Comparison of ENCODE assay signal across 9 mouse cellular contexts in genomic region chr5:16199816-16200215, GRCm38 (mm10).
A peak's percentile ranks its signal among the peaks of the same experiment; 100 is the strongest.
DNase-seq lines count a peak whose midpoint lies in the region; ATAC-seq and TF ChIP-seq lines count a peak whose summit lies in the region.
"Had no signal": no experiment of that assay in that cellular context is flagged by ENCODE, and none has a peak within 500 bp of the region (broad histone marks: within the 10 kb centered on the region; RNA-seq: fewer than 3 reads in every experiment).

No protein-coding gene starts in this region.

- H3K9ac ChIP-seq in embryonic facial prominence, embryonic 11.5 days (replicated peaks; ENCODE audit: low read length), result no peak overlapping the region
- H3K9ac ChIP-seq in forebrain, embryonic 14.5 days (ENCODE audit: low read length), result no peak overlapping the region
- H3K9ac ChIP-seq: liver, embryonic 13.5 days had no signal

- no peak for ATAC-seq in embryonic facial prominence, embryonic 11.5 days (replicated peaks; ENCODE audit: insufficient number of reproducible peaks, low FRiP score, low TSS enrichment, low read depth)
- peak; percentile 84 for ATAC-seq in forebrain, embryonic 14.5 days

- no peaks in the 10 kb centered on the region for H3K36me3 ChIP-seq in embryonic facial prominence, embryonic 11.5 days (replicated peaks; ENCODE audit: control insufficient read depth, insufficient read depth, low read depth, low read length)
- H3K36me3 ChIP-seq in embryonic facial prominence, embryonic 10.5 days (replicated peaks), result no peaks in the 10 kb centered on the region
- no peaks in the 10 kb centered on the region for H3K36me3 ChIP-seq in forebrain, embryonic 14.5 days (ENCODE audit: control insufficient read depth, insufficient read depth, low read length)
- H3K36me3 ChIP-seq: liver, embryonic 13.5 days had no signal

- intact Hi-C loops in heart, postnatal 25 days (cut with DNase I), result loop anchor here (10.0 kb wide), 1 partner anchor 365 kb away; no protein-coding TSS in a partner anchor

- TF ChIP-seq CTCF in lung, adult 2 months (IDR thresholded peaks at IDR 0.05; ENCODE audit: insufficient read depth, low read length), result no peak

- H3K9me3 ChIP-seq in embryonic facial prominence, embryonic 11.5 days (replicated peaks; ENCODE audit: control insufficient read depth, low read length), result no peaks in the 10 kb centered on the region
- no peaks in the 10 kb centered on the region for H3K9me3 ChIP-seq in embryonic facial prominence, embryonic 10.5 days
- H3K9me3 ChIP-seq in forebrain, embryonic 14.5 days (replicated peaks; ENCODE audit: control insufficient read depth, low read length), result no peaks in the 10 kb centered on the region
- H3K9me3 ChIP-seq: liver, embryonic 13.5 days had no signal

- H3K27me3 ChIP-seq in embryonic facial prominence, embryonic 11.5 days (ENCODE audit: control insufficient read depth, insufficient read depth, low read length), result no peaks in the 10 kb centered on the region
- H3K27me3 ChIP-seq in embryonic facial prominence, embryonic 10.5 days (replicated peaks; ENCODE audit: low read depth, poor library complexity, severe bottlenecking), result no peaks in the 10 kb centered on the region
- no peaks in the 10 kb centered on the region for H3K27me3 ChIP-seq in forebrain, embryonic 14.5 days (replicated peaks; ENCODE audit: control insufficient read depth, insufficient read depth, low read length)
- H3K27me3 ChIP-seq: liver, embryonic 13.5 days had no signal

- H3K4me1 ChIP-seq in embryonic facial prominence, embryonic 11.5 days (ENCODE audit: control insufficient read depth, insufficient read depth, low read length), result no peaks in the 10 kb centered on the region
- H3K4me1 ChIP-seq in embryonic facial prominence, embryonic 10.5 days, result no peaks in the 10 kb centered on the region
- no peaks in the 10 kb centered on the region for H3K4me1 ChIP-seq in lung, adult 2 months (ENCODE audit: control insufficient read depth, insufficient read depth, low read length)
- H3K4me1 ChIP-seq in forebrain, embryonic 14.5 days (ENCODE audit: control insufficient read depth, insufficient read depth, low read length), result no peaks in the 10 kb centered on the region
- H3K4me1 ChIP-seq: liver, embryonic 13.5 days had no signal

- H3K4me3 ChIP-seq in embryonic facial prominence, embryonic 11.5 days (ENCODE audit: low read depth, low read length), result no peak overlapping the region
- H3K4me3 ChIP-seq in embryonic facial prominence, embryonic 10.5 days, result no peak overlapping the region
- no peak overlapping the region for H3K4me3 ChIP-seq in lung, adult 2 months (replicated peaks; ENCODE audit: extremely low read depth, low read depth, low read length)
- H3K4me3 ChIP-seq in forebrain, embryonic 14.5 days (ENCODE audit: low read depth, low read length), result no peak overlapping the region
- H3K4me3 ChIP-seq: liver, embryonic 13.5 days had no signal

- 35% methylated on average over 2 of the region's 2 CpGs for WGBS in embryonic facial prominence, embryonic 11.5 days
- 44% methylated on average over 2 of the region's 2 CpGs for WGBS in embryonic facial prominence, embryonic 10.5 days
- 56% methylated on average over 2 of the region's 2 CpGs for WGBS in lung, adult 2 months
- 30% methylated on average over 2 of the region's 2 CpGs for WGBS in forebrain, embryonic 14.5 days

- H3K4me2 ChIP-seq in embryonic facial prominence, embryonic 11.5 days (ENCODE audit: low read depth, low read length), result no peak overlapping the region
- H3K4me2 ChIP-seq in forebrain, embryonic 14.5 days (ENCODE audit: low read length), result no peak overlapping the region
- H3K4me2 ChIP-seq: liver, embryonic 13.5 days had no signal

- H3K27ac ChIP-seq in embryonic facial prominence, embryonic 11.5 days (replicated peaks; ENCODE audit: low read depth, low read length), result no peak overlapping the region
- H3K27ac ChIP-seq in embryonic facial prominence, embryonic 10.5 days (replicated peaks), result no peak overlapping the region
- H3K27ac ChIP-seq in forebrain, embryonic 14.5 days (ENCODE audit: low read depth, low read length), result no peak overlapping the region
- H3K27ac ChIP-seq: liver, embryonic 13.5 days had no signal

- no peak for TF ChIP-seq POLR2A in lung, adult 2 months (IDR thresholded peaks at IDR 0.05; ENCODE audit: borderline replicate concordance, extremely low read depth, low read depth, low read length)

- peak; percentile 29 for DNase-seq in embryonic facial prominence, embryonic 11.5 days (ENCODE audit: low spot score)
- no peak for DNase-seq in embryonic facial prominence, embryonic 10.5 days (ENCODE audit: low spot score)
- DNase-seq in lung, postnatal 36 days, result peak; percentile 2
- no peak for DNase-seq in lung, adult 2 months
- DNase-seq in forebrain, embryonic 14.5 days (ENCODE audit: low spot score), result peak; percentile 68
- DNase-seq in retina, postnatal 1 day, result peak; percentile 37
- DNase-seq in left cerebral cortex, adult 11 months (ENCODE audit: low spot score), result no peak
- no peak for DNase-seq in heart, postnatal 25 days (ENCODE audit: low spot score)
- DNase-seq: liver, embryonic 13.5 days had no signal

Comparison
In these comparisons a context has a peak if more than half of its experiments do, and no peak if none do; other contexts are left out.
1. DNase-seq: peak in embryonic facial prominence, embryonic 11.5 days (single experiment), lung, postnatal 36 days (single experiment), forebrain, embryonic 14.5 days (single experiment) and retina, postnatal 1 day (single experiment); none in embryonic facial prominence, embryonic 10.5 days (single experiment), lung, adult 2 months (single experiment), left cerebral cortex, adult 11 months (single experiment) and heart, postnatal 25 days (single experiment).